Mouse (Mus musculus) kidney, postnatal 0 days (tissue): ENCODE data around the gene Tbx3. TPM values are rescaled to one million over a fixed set of nuclear protein-coding genes. Genes with fewer than 3 reads are reported as not detected.
A peak's percentile ranks its signal among the peaks of the same experiment; 100 is the strongest.

ENCODE experiments used
- ATAC-seq: fragments of 200-750 bp; cut with Nextera tagmentation; replicated peaks from 2 replicates; pipeline ENCODE4 v1.8.0; 2017; ENCODE audit warnings: low read depth, moderate number of reproducible peaks, moderate TSS enrichment, moderate library complexity; ENCODE audit not compliant: low FRiP score
- DNase-seq: peaks from one replicate; pipeline ENCODE4 v3.0.0-alpha.2; 2016; ENCODE audit warnings: low spot score
- H3K27ac ChIP-seq: fragments of 300-500 bp; sonication (generic); 2 replicates; pipeline ENCODE4 v1.5.1; 2014; ENCODE audit warnings: mild to moderate bottlenecking
- H3K27me3 ChIP-seq: fragments of 300-500 bp; sonication (generic); 2 replicates; pipeline ENCODE4 v1.6.1; 2014; ENCODE audit warnings: low read length, mixed read lengths; ENCODE audit not compliant: insufficient read depth
- H3K36me3 ChIP-seq: fragments of 300-500 bp; sonication (generic); 2 replicates; pipeline ENCODE4 v1.6.1; 2014; ENCODE audit warnings: low read length, mixed read lengths; ENCODE audit not compliant: insufficient read depth
- H3K4me1 ChIP-seq: fragments of 300-500 bp; sonication (generic); replicated peaks from 2 replicates; pipeline ENCODE4 v1.6.1; 2014; ENCODE audit warnings: antibody characterized with exemption, low read length, mixed read lengths; ENCODE audit not compliant: insufficient read depth
- H3K4me2 ChIP-seq: fragments of 300-500 bp; sonication (generic); 2 replicates; pipeline ENCODE4 v1.6.1; 2014; ENCODE audit warnings: mild to moderate bottlenecking, low read length, moderate library complexity, mixed read lengths
- H3K4me3 ChIP-seq: fragments of 300-500 bp; sonication (generic); replicated peaks from 2 replicates; pipeline ENCODE4 v1.5.1; 2014; ENCODE audit warnings: low read depth, low read length
- H3K9ac ChIP-seq: fragments of 300-500 bp; sonication (generic); 2 replicates; pipeline ENCODE4 v1.6.1; 2014; ENCODE audit warnings: low read depth, low read length
- H3K9me3 ChIP-seq: fragments of 300-500 bp; sonication (generic); replicated peaks from 2 replicates; pipeline ENCODE4 v1.6.1; 2016; ENCODE audit warnings: low read length, inconsistent platforms, mixed read lengths
- CTCF ChIP-seq: IDR thresholded peaks from 2 replicates; pipeline ENCODE4 v1.5.1; 2016; ENCODE audit warnings: antibody characterized with exemption, low read depth, mild to moderate bottlenecking, moderate library complexity
- WGBS: fragments of 180-500 bp; shearing (Covaris S2); extraction: QIAGEN DNeasy Blood & Tissue Kit; methylation state at CpG from one replicate; pipeline ENCODE4 v1.1.7; 2014; 5-methylcytosine and 5-hydroxymethylcytosine counted together
- polyA plus RNA-seq: library from polyadenylated mRNA; unstranded; fragments of >200 nt; fragmentation: Nextera tagmentation; extraction: Ambion mirVana; gene quantifications from 2 replicates; pipeline ENCODE4 v1.2.1, GENCODE M21; 2015

Tbx3 gene
- polyA plus RNA-seq, 1 experiment from 2014 or later = 32.9 TPM

- WGBS = 2% methylated on average over 17 of the region's 17 CpGs
- Histone ChIP-seq H3K27ac (no peak overlapping the region), H3K27me3 (peaks cover 16% of the 10 kb centered on the region), H3K9ac (0 out of 2 replicates have a peak overlapping the region, but pooled peaks have one; percentile 10), H3K9me3 (no peaks in the 10 kb centered on the region), H3K4me1 (0 out of 2 replicates have a peak, but pooled peaks cover 2% of the 10 kb centered on the region), H3K4me3 (peak overlapping the region; percentile 11; the same call in 1 of the 2 replicates), H3K4me2 (peak overlapping the region; percentile 31), H3K36me3 (no peaks in the 10 kb centered on the region)
- TF ChIP-seq CTCF = no peak
- DNase-seq (peak; percentile 40), ATAC-seq (no peak)
These were observed 36.0 kb downstream of the Tbx3 start for GRCm38 (mm10) chr5:119706467-119706866.

GRCm38 (mm10) chr5:119708850-119709585, 38.5 kb downstream of the Tbx3 start:
- Histone ChIP-seq H3K9ac (no peak overlapping the region), H3K4me1 (0 out of 2 replicates have a peak, but pooled peaks cover 2% of the 10 kb centered on the region), H3K27ac (no peak overlapping the region), H3K27me3 (peaks cover 16% of the 10 kb centered on the region), H3K4me2 (no peak overlapping the region), H3K9me3 (no peaks in the 10 kb centered on the region), H3K4me3 (no peak overlapping the region), H3K36me3 (no peaks in the 10 kb centered on the region)
- WGBS = 86% methylated on average over 14 of the region's 14 CpGs
- TF ChIP-seq CTCF = 0 out of 2 replicates have a peak, but pooled peaks have one; percentile 30
- ATAC-seq (no peak), DNase-seq (no peak)

- H3K9me3 ChIP-seq = no peaks in the 10 kb centered on the region
- no peak overlapping the region for H3K9ac ChIP-seq
- TF ChIP-seq CTCF = no peak
- no peak overlapping the region for H3K4me3 ChIP-seq
- H3K27me3 ChIP-seq = peaks cover 16% of the 10 kb centered on the region
- DNase-seq = no peak
- no peaks in the 10 kb centered on the region for H3K36me3 ChIP-seq
- WGBS = 24% methylated on average over 18 of the region's 18 CpGs
- no peak for ATAC-seq
- H3K27ac ChIP-seq = no peak overlapping the region
- no peak overlapping the region for H3K4me2 ChIP-seq
- H3K4me1 ChIP-seq = 0 out of 2 replicates have a peak, but pooled peaks cover 2% of the 10 kb centered on the region
These were observed 39.5 kb downstream of the Tbx3 start for GRCm38 (mm10) chr5:119709826-119710559.

- TF ChIP-seq CTCF = peak; percentile 29; the same call in 1 of the 2 replicates
- Histone ChIP-seq H3K4me2 (no peak overlapping the region), H3K27ac (no peak overlapping the region), H3K9me3 (no peaks in the 10 kb centered on the region), H3K9ac (no peak overlapping the region), H3K27me3 (peaks cover 16% of the 10 kb centered on the region), H3K4me3 (no peak overlapping the region), H3K4me1 (0 out of 2 replicates have a peak, but pooled peaks cover 2% of the 10 kb centered on the region), H3K36me3 (no peaks in the 10 kb centered on the region)
- WGBS = 31% methylated on average over 7 of the region's 7 CpGs
- no peak for DNase-seq
- no peak for ATAC-seq
These were observed 40.3 kb downstream of the Tbx3 start for GRCm38 (mm10) chr5:119710756-119711155.

- Histone ChIP-seq H3K9ac (no peak overlapping the region), H3K36me3 (no peaks in the 10 kb centered on the region), H3K9me3 (no peaks in the 10 kb centered on the region), H3K4me3 (no peak overlapping the region), H3K27ac (no peak overlapping the region), H3K4me1 (0 out of 2 replicates have a peak, but pooled peaks cover 1% of the 10 kb centered on the region), H3K4me2 (no peak overlapping the region), H3K27me3 (peaks cover 14% of the 10 kb centered on the region)
- 93% methylated on average over 5 of the region's 5 CpGs for WGBS
- DNase-seq (no peak), ATAC-seq (no peak)
- no peak for TF ChIP-seq CTCF
These were observed 41.2 kb downstream of the Tbx3 start for GRCm38 (mm10) chr5:119711626-119712025.

- Histone ChIP-seq H3K4me2 (peak overlapping the region; percentile 46), H3K9ac (no peak overlapping the region), H3K27ac (no peak overlapping the region), H3K4me3 (0 out of 2 replicates have a peak overlapping the region, but pooled peaks have one; percentile 14), H3K9me3 (no peaks in the 10 kb centered on the region), H3K4me1 (no peaks in the 10 kb centered on the region), H3K36me3 (no peaks in the 10 kb centered on the region), H3K27me3 (peaks cover 2% of the 10 kb centered on the region; the same call in 1 of the 2 replicates)
- ATAC-seq (0 out of 2 replicates have a peak, but pooled peaks have one; percentile 17), DNase-seq (peak; percentile 86)
- peak; percentile 94 for TF ChIP-seq CTCF
- WGBS = 4% methylated on average over 22 of the region's 22 CpGs
These were observed 42.3 kb downstream of the Tbx3 start for GRCm38 (mm10) chr5:119712679-119713246.
